Mouse (Mus musculus) lung, embryonic 14.5 days (tissue): ENCODE measurements at regions not wholly inside any gene's neighbourhood (a gene's known extent, or its start where the extent isn't known, plus 50 kb on each side); places are given as distances from the start of the nearest gene placed in this dataset.
"Not testable (repeated sequence)": the region's sequence is repeated elsewhere in the genome, so short reads cannot be mapped to it uniquely, and the experiment has no call there.

Source experiments
- ATAC-seq: fragments of 200-750 bp; cut with Nextera tagmentation; 2 replicates; pipeline ENCODE4 v1.8.0; 2017; ENCODE audit warnings: mild to moderate bottlenecking, moderate TSS enrichment, moderate library complexity; ENCODE audit not compliant: insufficient read depth
- DNase-seq: peaks from one replicate; pipeline ENCODE4 v3.0.0-alpha.2; 2015
- H3K27ac ChIP-seq: fragments of 300-500 bp; sonication (generic); 2 replicates; pipeline ENCODE4 v1.5.1; 2014; ENCODE audit warnings: low read depth, mild to moderate bottlenecking, moderate library complexity
- H3K27me3 ChIP-seq: fragments of 300-500 bp; sonication (generic); 2 replicates; pipeline ENCODE4 v1.6.1; 2014; ENCODE audit warnings: low read length, control low read depth; ENCODE audit not compliant: insufficient read depth
- H3K36me3 ChIP-seq: fragments of 300-500 bp; sonication (generic); 2 replicates; pipeline ENCODE4 v1.6.1; 2014; ENCODE audit warnings: control low read depth; ENCODE audit not compliant: insufficient read depth
- H3K4me1 ChIP-seq: fragments of 300-500 bp; sonication (generic); 2 replicates; pipeline ENCODE4 v1.6.1; 2014; ENCODE audit warnings: antibody characterized with exemption, control low read depth; ENCODE audit not compliant: insufficient read depth
- H3K4me2 ChIP-seq: fragments of 300-500 bp; sonication (generic); 2 replicates; pipeline ENCODE4 v1.6.1; 2014; ENCODE audit warnings: mild to moderate bottlenecking
- H3K4me3 ChIP-seq: fragments of 300-500 bp; sonication (generic); 2 replicates; pipeline ENCODE4 v1.5.1; 2014; ENCODE audit warnings: low read depth, low read length
- H3K9ac ChIP-seq: fragments of 300-500 bp; sonication (generic); 2 replicates; pipeline ENCODE4 v1.6.1; 2014
- H3K9me3 ChIP-seq: fragments of 300-500 bp; sonication (generic); 2 replicates; pipeline ENCODE4 v1.6.1; 2016; ENCODE audit warnings: low read depth, low read length, control low read depth
- CTCF ChIP-seq: IDR thresholded peaks from 2 replicates; pipeline ENCODE4 v1.5.1; 2016; ENCODE audit warnings: antibody characterized with exemption, low read depth
- WGBS: fragments of 180-500 bp; shearing (Covaris S2); extraction: QIAGEN DNeasy Blood & Tissue Kit; methylation state at CpG from one replicate; pipeline ENCODE4 v1.1.7; 2014; 5-methylcytosine and 5-hydroxymethylcytosine counted together

DNA sequence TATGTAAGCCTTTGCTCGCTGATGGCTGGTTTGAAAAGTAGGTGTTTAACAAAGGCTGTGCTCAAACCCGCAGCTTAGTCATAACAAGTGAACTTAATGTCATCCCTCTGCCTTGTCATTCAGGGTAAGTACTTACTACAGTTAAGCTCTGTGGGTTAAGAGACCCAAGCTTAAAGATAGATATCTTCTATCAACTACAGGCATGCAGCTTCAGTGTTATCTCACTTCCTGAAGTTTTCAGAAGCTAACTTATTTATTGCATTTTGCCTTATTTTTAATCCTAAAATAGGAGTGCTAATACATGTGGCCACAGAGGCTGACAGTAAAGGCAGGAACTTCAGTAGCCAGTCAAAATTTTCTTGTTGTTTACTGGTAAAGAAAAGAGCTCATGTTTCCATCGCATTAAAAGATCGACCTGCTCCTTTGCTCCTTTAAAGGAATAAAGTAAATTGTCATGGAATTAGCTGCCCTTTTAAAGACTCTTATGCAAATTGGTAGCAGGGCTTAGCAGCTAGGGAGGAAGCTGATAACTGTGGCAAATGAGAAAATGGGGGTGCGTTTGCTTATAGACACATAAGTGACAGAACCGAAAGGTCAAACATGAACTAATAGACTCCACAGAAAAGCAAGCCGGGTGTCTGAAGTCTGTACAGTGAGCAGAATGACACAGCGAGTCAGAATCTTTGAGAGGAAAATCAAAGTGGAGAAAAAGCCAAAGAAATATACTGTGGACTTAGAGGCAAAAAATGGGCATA lies 55.9 kb upstream of the Inpp4b start:
- ATAC-seq: no peak
- H3K27me3 ChIP-seq: no peaks in the 10 kb centered on the region
- WGBS: 50% methylated on average over 8 of the region's 8 CpGs
- no peak overlapping the region for H3K4me3 ChIP-seq
- no peak overlapping the region for H3K4me2 ChIP-seq
- no peak overlapping the region for H3K27ac ChIP-seq
- H3K9me3 ChIP-seq: no peaks in the 10 kb centered on the region
- DNase-seq: no peak
- H3K4me1 ChIP-seq: no peaks in the 10 kb centered on the region
- no peaks in the 10 kb centered on the region for H3K36me3 ChIP-seq
- TF ChIP-seq CTCF: no peak
- no peak overlapping the region for H3K9ac ChIP-seq

DNA sequence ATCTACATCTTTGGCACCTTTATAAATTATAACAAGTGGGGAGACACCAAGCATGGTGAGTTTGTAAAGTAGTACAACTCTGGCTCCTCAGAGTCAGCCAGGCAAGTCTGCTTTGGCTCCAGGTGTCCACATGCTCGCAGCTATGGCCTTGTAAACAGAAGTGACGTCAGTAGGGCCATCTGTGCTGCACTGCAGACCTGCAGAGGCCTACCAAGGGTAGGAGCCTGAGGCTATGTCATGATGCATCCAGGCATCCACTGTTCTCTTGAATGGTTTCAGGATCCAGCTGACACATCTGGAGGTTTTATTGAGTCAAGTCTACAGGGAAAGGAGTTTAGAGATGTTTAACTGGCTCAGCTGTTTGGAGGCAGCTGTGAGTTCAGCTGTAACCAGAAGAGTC lies 82.3 kb upstream of the Inpp4b start:
- 57% methylated on average over 2 of the region's 2 CpGs for WGBS
- Histone ChIP-seq H3K36me3 (no peaks in the 10 kb centered on the region), H3K4me2 (no peak overlapping the region), H3K9ac (no peak overlapping the region), H3K4me1 (no peaks in the 10 kb centered on the region), H3K27ac (no peak overlapping the region), H3K9me3 (no peaks in the 10 kb centered on the region), H3K27me3 (no peaks in the 10 kb centered on the region), H3K4me3 (no peak overlapping the region)
- ATAC-seq: no peak
- TF ChIP-seq CTCF: no peak
- no peak for DNase-seq

DNA sequence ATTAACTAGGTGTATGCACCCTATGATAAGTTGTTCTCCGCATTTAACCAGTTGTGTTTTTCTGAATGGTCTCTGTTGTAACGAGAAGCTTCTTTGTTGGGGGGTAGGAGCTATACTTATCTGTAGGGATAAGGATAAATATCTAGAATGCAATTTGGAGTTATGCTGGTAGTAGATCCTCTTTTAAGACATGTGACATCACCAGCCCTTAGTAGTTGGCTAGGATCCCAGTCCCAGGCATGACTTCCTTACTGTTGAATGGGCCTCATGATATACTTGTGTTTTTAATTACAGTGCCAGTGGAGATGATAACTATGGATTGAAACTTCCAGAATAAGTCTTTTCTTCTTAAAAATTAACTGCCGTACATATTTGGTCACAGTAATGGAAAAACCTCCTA lies 118.5 kb upstream of the Inpp4b start:
- no peaks in the 10 kb centered on the region for H3K4me1 ChIP-seq
- ATAC-seq: no peak
- H3K4me3 ChIP-seq: no peak overlapping the region
- TF ChIP-seq CTCF: no peak
- no peak overlapping the region for H3K4me2 ChIP-seq
- DNase-seq: peak; percentile 20
- no peak overlapping the region for H3K9ac ChIP-seq
- H3K9me3 ChIP-seq: no peaks in the 10 kb centered on the region
- no peaks in the 10 kb centered on the region for H3K27me3 ChIP-seq
- 86% methylated on average over 3 of the region's 3 CpGs for WGBS
- H3K36me3 ChIP-seq: no peaks in the 10 kb centered on the region
- H3K27ac ChIP-seq: no peak overlapping the region

DNA sequence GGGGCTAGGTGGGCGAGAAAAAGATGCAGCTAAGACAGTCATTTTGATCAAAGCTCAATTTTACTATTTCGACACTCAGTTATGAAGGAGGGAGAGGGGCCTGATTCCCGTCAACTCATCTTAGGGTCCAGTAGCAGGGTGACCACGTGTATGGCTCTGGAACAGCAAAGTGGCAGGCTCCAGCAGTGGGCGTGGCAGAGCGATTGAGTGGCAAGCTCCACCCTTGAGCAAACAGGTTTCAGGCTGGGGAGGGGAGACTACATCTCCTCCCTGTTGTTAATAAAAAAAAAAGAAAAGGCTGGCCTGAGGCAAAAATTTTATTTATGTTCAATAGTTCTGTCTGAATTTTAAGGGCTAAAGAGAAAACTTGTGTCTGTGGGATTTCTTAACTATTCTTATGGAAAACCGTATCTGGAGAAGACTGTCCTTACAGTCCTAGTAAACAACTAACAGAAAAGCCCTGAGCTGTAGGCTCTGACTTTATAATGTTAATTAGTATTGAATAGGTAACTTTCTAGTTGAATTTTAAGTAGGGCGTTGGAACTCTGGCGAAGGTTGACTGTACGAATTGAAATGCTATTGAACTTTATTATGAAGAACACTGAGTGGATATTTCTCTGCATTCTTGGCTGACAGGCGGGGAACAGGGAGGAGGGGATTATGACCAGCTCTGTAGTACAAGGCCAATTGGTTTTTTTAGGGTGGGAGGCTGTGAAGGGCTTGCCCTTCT lies 155.1 kb upstream of the Inpp4b start:
- not testable (repeated sequence) for H3K4me2 ChIP-seq, H3K27me3 ChIP-seq, ATAC-seq, H3K9me3 ChIP-seq, H3K27ac ChIP-seq, DNase-seq, H3K4me3 ChIP-seq, H3K9ac ChIP-seq, H3K4me1 ChIP-seq, H3K36me3 ChIP-seq
- 70% methylated on average over 11 of the region's 11 CpGs for WGBS

DNA sequence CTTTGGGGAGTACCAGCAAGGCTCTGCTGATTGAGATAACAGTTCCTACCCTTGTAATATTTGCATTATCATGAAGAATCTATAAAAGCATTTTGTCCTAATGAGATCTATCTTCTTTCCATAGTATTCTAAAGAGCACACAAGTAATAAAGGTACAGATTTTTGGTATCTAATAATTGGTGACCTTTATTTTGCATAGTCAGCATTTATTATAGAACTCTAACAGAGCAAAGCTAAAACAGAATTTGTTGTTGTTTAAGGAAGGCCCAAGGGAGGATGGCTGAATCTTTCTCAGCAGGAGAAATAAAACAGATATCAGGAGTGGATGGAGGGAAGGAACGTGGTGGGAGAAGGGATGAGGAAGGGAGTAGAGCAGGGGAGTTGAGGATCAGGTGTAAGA lies 160.8 kb upstream of the Usp38 start:
- H3K9ac ChIP-seq: no peak overlapping the region
- no peak overlapping the region for H3K4me2 ChIP-seq
- no peaks in the 10 kb centered on the region for H3K27me3 ChIP-seq
- H3K27ac ChIP-seq: no peak overlapping the region
- no peaks in the 10 kb centered on the region for H3K36me3 ChIP-seq
- WGBS: 50% methylated on average over 1 of the region's 1 CpGs
- no peak overlapping the region for H3K4me3 ChIP-seq
- H3K4me1 ChIP-seq: no peaks in the 10 kb centered on the region
- no peaks in the 10 kb centered on the region for H3K9me3 ChIP-seq
- DNase-seq (no peak), ATAC-seq (no peak)
- no peak for TF ChIP-seq CTCF

DNA sequence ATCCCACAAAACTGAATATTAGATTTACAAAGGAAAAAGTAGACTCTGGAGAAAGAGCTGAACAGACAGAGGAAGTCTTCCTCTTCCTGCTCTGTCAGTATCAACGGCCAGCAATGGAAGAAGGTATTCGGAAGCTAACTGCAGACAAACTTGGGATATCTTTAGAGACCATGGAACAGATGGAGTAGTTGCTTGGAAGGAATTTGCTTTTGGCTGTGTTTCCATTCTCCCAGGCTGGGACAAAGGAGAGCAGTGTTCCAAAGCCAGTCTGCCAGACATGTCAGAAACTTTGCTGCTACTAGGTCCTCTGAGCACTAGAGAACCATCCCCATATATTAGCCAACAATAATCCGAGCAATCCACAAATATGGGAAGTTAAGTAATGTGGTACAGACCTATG lies 132.5 kb upstream of the Usp38 start:
- WGBS: 78% methylated on average over 3 of the region's 3 CpGs
- H3K36me3 ChIP-seq: no peaks in the 10 kb centered on the region
- no peaks in the 10 kb centered on the region; the same call in 1 of the 2 replicates for H3K9me3 ChIP-seq
- H3K4me2 ChIP-seq: no peak overlapping the region
- no peaks in the 10 kb centered on the region for H3K4me1 ChIP-seq
- no peak for TF ChIP-seq CTCF
- H3K27me3 ChIP-seq: no peaks in the 10 kb centered on the region
- H3K27ac ChIP-seq: no peak overlapping the region
- no peak for ATAC-seq
- DNase-seq: no peak
- no peak overlapping the region for H3K4me3 ChIP-seq
- no peak overlapping the region for H3K9ac ChIP-seq

DNA sequence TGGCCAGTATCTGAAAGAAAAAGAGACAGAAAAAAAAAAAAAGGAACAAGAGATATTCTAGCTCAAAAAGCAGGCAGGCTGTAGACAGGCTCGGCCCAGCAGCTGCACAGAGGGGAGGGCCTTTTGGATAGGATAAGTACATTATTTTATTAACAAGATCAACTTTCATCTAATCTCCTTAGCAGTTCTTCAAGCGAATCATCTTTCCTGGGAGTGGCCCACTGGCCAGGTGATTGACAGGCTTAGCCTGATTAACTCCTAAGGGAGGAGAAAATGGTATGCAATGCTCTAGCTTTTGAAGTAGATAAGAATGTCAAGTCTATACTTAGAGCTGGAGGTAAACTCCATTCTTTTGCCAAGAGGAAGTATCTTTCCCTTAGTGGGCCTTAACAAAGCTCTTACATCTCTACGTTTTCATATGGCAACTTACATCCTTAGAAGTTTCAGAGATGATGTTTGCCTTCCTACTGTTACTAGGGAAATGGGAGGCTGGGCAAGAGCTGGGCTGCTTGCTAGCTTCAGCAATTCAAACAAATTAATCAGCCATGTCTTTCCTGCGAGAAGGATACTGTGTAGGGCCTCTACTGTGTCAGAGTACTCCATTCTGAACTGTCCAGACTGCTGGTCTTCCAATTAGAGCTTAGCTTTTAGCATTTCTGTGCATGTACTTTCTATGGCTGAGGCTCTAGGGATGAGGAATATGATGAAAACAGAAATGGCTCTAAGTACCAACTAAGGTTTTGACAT lies 92.2 kb upstream of the Usp38 start:
- no peaks in the 10 kb centered on the region for H3K36me3 ChIP-seq
- H3K4me3 ChIP-seq: no peak overlapping the region
- 34% methylated on average over 4 of the region's 4 CpGs for WGBS
- DNase-seq: no peak
- no peaks in the 10 kb centered on the region for H3K4me1 ChIP-seq
- H3K9ac ChIP-seq: no peak overlapping the region
- H3K27me3 ChIP-seq: no peaks in the 10 kb centered on the region
- ATAC-seq: no peak
- TF ChIP-seq CTCF: no peak
- no peak overlapping the region for H3K4me2 ChIP-seq
- H3K9me3 ChIP-seq: no peaks in the 10 kb centered on the region
- H3K27ac ChIP-seq: no peak overlapping the region
